Mouse (Mus musculus): ENCODE results near the gene Rps6kb1. TPM values are rescaled to one million over a fixed set of nuclear protein-coding genes. Genes with fewer than 3 reads are reported as not detected.

The Rps6kb1 gene
- total and polyA plus RNA-seq, 3 experiments: 45.2 to 110 (median 76.9) TPM

- peak overlapping the region; percentile 17 for H3K4me2 ChIP-seq (ENCODE audit: insufficient read depth, low read depth, poor library complexity, severe bottlenecking)
- peaks cover 93% of the 10 kb centered on the region for H3K79me2 ChIP-seq (replicated peaks; ENCODE audit: control insufficient read depth, extremely low read depth, insufficient read depth, poor library complexity, severe bottlenecking)
- H3K4me3 ChIP-seq (replicated peaks in 1 of 3; ENCODE audit: low read depth in 2 of 3, low read length in 2 of 3, poor library complexity in 1 of 3): no peak overlapping the region
- peaks cover 3 to 72% of the 10 kb centered on the region in 2 experiments; a peak in 2 of 4 replicates for H3K4me1 ChIP-seq (ENCODE audit: control insufficient read depth in 1 of 2, insufficient read depth in 2 of 2)
- no peak overlapping the region; the same call in 1 of the 2 replicates for H3K27ac ChIP-seq (ENCODE audit: insufficient read depth, low read depth)
- DNase-seq (ENCODE audit: extremely low read depth): peak; percentile 47
- peaks cover 8 to 44% of the 10 kb centered on the region in 2 experiments for H3K36me3 ChIP-seq (replicated peaks in 1 of 2; ENCODE audit: control insufficient read depth in 1 of 2, insufficient read depth in 1 of 2, low read length in 1 of 2)
- no peaks in the 10 kb centered on the region for H3K27me3 ChIP-seq (replicated peaks)
- in situ Hi-C loops (cut with MboI; ENCODE audit: low pct_ligation_motif_present, low pct_unique_long_range_greater_than_20kb, low sequenced_read_pairs) (no loop called here), dilution Hi-C loops (cut with MboI; ENCODE audit: extremely low pct_ligation_motif_present, extremely low pct_unique_long_range_greater_than_20kb, low sequenced_read_pairs) (no loop called here)
- H3K9me3 ChIP-seq (replicated peaks; ENCODE audit: low read length): no peaks in the 10 kb centered on the region
- peak; percentile 73 for TF ChIP-seq BHLHE40 (IDR thresholded peaks at IDR 0.05; ENCODE audit: low read depth, low read length)
- peak; percentile 71; the same call in 1 of the 2 replicates for TF ChIP-seq IRF4 (IDR thresholded peaks at IDR 0.05; ENCODE audit: low read depth, low read length)
- peak; percentile 78 for TF ChIP-seq EP300 (IDR thresholded peaks at IDR 0.05; ENCODE audit: low read length)
- TF ChIP-seq MAFK (IDR thresholded peaks at IDR 0.05; ENCODE audit: insufficient replicate concordance, low read length): peak; percentile 65; the same call in 1 of the 2 replicates
- no peak for TF ChIP-seq ZC3H11A (IDR thresholded peaks at IDR 0.05; ENCODE audit: low read depth, low read length)
- TF ChIP-seq MYC (IDR thresholded peaks at IDR 0.05; ENCODE audit: low read depth, low read length): 0 out of 2 replicates have a peak, but pooled peaks have one; percentile 62
- TF ChIP-seq ZNF384 (IDR thresholded peaks at IDR 0.05; ENCODE audit: low read depth, low read length): peak; percentile 73; the same call in 1 of the 2 replicates
- TF ChIP-seq MEF2A (IDR thresholded peaks at IDR 0.05; ENCODE audit: borderline replicate concordance, low read depth, low read length): 0 out of 2 replicates have a peak, but pooled peaks have one; percentile 38
- TF ChIP-seq MAX (IDR thresholded peaks at IDR 0.05; ENCODE audit: low read length): no peak
- no peak; the same call in 1 of the 2 replicates for TF ChIP-seq POLR2A (IDR thresholded peaks at IDR 0.05; ENCODE audit: low read depth, low read length)
- TF ChIP-seq CHD2 (IDR thresholded peaks at IDR 0.05; ENCODE audit: low read length): no peak
- 0 out of 2 replicates have a peak, but pooled peaks have one; percentile 42 for TF ChIP-seq SIN3A (IDR thresholded peaks at IDR 0.05; ENCODE audit: low read length)
- peak; percentile 58; the same call in 1 of the 2 replicates for TF ChIP-seq TCF12 (IDR thresholded peaks at IDR 0.05; ENCODE audit: low read depth, low read length)
- TF ChIP-seq USF2 (conservative IDR thresholded peaks at IDR 0.05; ENCODE audit: low read depth, low read length): no peak
- TF ChIP-seq JUN (IDR thresholded peaks at IDR 0.05; ENCODE audit: insufficient read depth, low read depth, low read length): peak; percentile 19; the same call in 1 of the 2 replicates
- TF ChIP-seq ETS1 (conservative IDR thresholded peaks at IDR 0.05; ENCODE audit: low read depth, low read length): peak; percentile 45
- H3K9ac ChIP-seq (ENCODE audit: insufficient read depth, low read depth): no peak overlapping the region
Measured at GRCm38 (mm10) chr11:86538786-86539185, 5.8 kb downstream of the Rps6kb1 start.

- DNase-seq (ENCODE audit: extremely low read depth): no peak
- dilution Hi-C loops (cut with MboI; ENCODE audit: extremely low pct_ligation_motif_present, extremely low pct_unique_long_range_greater_than_20kb, low sequenced_read_pairs) (no loop called here), in situ Hi-C loops (cut with MboI; ENCODE audit: low pct_ligation_motif_present, low pct_unique_long_range_greater_than_20kb, low sequenced_read_pairs) (no loop called here)
- H3K36me3 ChIP-seq (replicated peaks in 1 of 2; ENCODE audit: control insufficient read depth in 1 of 2, insufficient read depth in 1 of 2, low read length in 1 of 2): peaks cover 36 to 70% of the 10 kb centered on the region in 2 experiments
- H3K4me2 ChIP-seq (ENCODE audit: insufficient read depth, low read depth, poor library complexity, severe bottlenecking): no peak overlapping the region
- H3K4me3 ChIP-seq (replicated peaks in 1 of 3; ENCODE audit: low read depth in 2 of 3, low read length in 2 of 3, poor library complexity in 1 of 3): no peak overlapping the region
- no peak overlapping the region for H3K27ac ChIP-seq (ENCODE audit: insufficient read depth, low read depth)
- TF ChIP-seq HCFC1 (IDR thresholded peaks at IDR 0.05; ENCODE audit: low read depth, low read length) (no peak), KAT2A (IDR thresholded peaks at IDR 0.05; ENCODE audit: insufficient replicate concordance, low read length) (no peak), ELF1 (IDR thresholded peaks at IDR 0.05; ENCODE audit: low read depth, low read length) (no peak), USF1 (IDR thresholded peaks at IDR 0.05; ENCODE audit: low read depth, low read length) (no peak), ETS1 (conservative IDR thresholded peaks at IDR 0.05; ENCODE audit: low read depth, low read length) (no peak), CHD1 (IDR thresholded peaks at IDR 0.05; ENCODE audit: low read depth, low read length) (no peak), TCF12 (IDR thresholded peaks at IDR 0.05; ENCODE audit: low read depth, low read length) (no peak), POLR2A (IDR thresholded peaks at IDR 0.05; ENCODE audit: low read depth, low read length) (no peak), ZMIZ1 (IDR thresholded peaks at IDR 0.05; ENCODE audit: low read depth, low read length) (no peak), E2F4 (IDR thresholded peaks at IDR 0.05; ENCODE audit: insufficient replicate concordance, low read depth, low read length) (no peak), RCOR1 (conservative IDR thresholded peaks at IDR 0.05; ENCODE audit: low read depth, low read length) (no peak), GABPA (IDR thresholded peaks at IDR 0.05; ENCODE audit: insufficient replicate concordance, low read depth, low read length) (no peak), TBP (conservative IDR thresholded peaks at IDR 0.05; ENCODE audit: low read depth, low read length) (no peak), SMC3 (IDR thresholded peaks at IDR 0.05; ENCODE audit: low read depth, low read length) (no peak)
- H3K4me1 ChIP-seq (ENCODE audit: control insufficient read depth in 1 of 2, insufficient read depth in 2 of 2): peaks cover 2 to 41% of the 10 kb centered on the region in 2 experiments; a peak in 2 of 4 replicates
- H3K9ac ChIP-seq (ENCODE audit: insufficient read depth, low read depth): no peak overlapping the region
- no peaks in the 10 kb centered on the region for H3K27me3 ChIP-seq (replicated peaks)
- peaks cover 79% of the 10 kb centered on the region for H3K79me2 ChIP-seq (replicated peaks; ENCODE audit: control insufficient read depth, extremely low read depth, insufficient read depth, poor library complexity, severe bottlenecking)
- H3K9me3 ChIP-seq (replicated peaks; ENCODE audit: low read length): no peaks in the 10 kb centered on the region
Measured at GRCm38 (mm10) chr11:86534201-86534910, 10.2 kb downstream of the Rps6kb1 start.
